Mouse (Mus musculus) ES-Bruce4 (cell line): Measurements from ENCODE around the gene Gm813. TPM values are rescaled to one million over a fixed set of nuclear protein-coding genes. Genes with fewer than 3 reads are reported as not detected.

Experiments used
- H3K27ac ChIP-seq: 2 replicates; pipeline ENCODE4 v1.5.1; 2012; ENCODE audit warnings: low read length, inconsistent platforms; ENCODE audit not compliant: insufficient read depth
- H3K27me3 ChIP-seq: 2 replicates; pipeline ENCODE4 v1.6.1; 2012; ENCODE audit warnings: mild to moderate bottlenecking, low read length, inconsistent platforms; ENCODE audit not compliant: control insufficient read depth, poor library complexity, insufficient read depth, severe bottlenecking
- H3K36me3 ChIP-seq: 2 replicates; pipeline ENCODE4 v1.6.1; 2012; ENCODE audit warnings: inconsistent platforms, mild to moderate bottlenecking, low read length, moderate library complexity; ENCODE audit not compliant: control insufficient read depth, poor library complexity, insufficient read depth, severe bottlenecking
- H3K4me1 ChIP-seq: one replicate; pipeline ENCODE4 v1.8.1; 2011; ENCODE audit warnings: low read length; ENCODE audit not compliant: control insufficient read depth, insufficient read depth
- H3K4me3 ChIP-seq: 2 replicates; pipeline ENCODE4 v1.5.1; 2011; ENCODE audit warnings: low read depth, mild to moderate bottlenecking, low read length
- H3K9ac ChIP-seq: 2 replicates; pipeline ENCODE4 v1.6.1; 2012; ENCODE audit warnings: low read depth, mild to moderate bottlenecking, inconsistent platforms; ENCODE audit not compliant: poor library complexity, severe bottlenecking
- H3K9me3 ChIP-seq: replicated peaks from 2 replicates; pipeline ENCODE4 v1.6.1; 2012; ENCODE audit warnings: mild to moderate bottlenecking, low read length, inconsistent platforms; ENCODE audit not compliant: control insufficient read depth, poor library complexity, insufficient read depth, severe bottlenecking
- CTCF ChIP-seq: IDR thresholded peaks from one replicate; pipeline ENCODE4 v1.8.1; 2011; ENCODE audit warnings: low read depth, low read length
- EP300 ChIP-seq: IDR thresholded peaks from 2 replicates; pipeline ENCODE4 v1.6.1; 2011; ENCODE audit warnings: low read depth, low read length; ENCODE audit not compliant: insufficient read depth
- POLR2A ChIP-seq: IDR thresholded peaks from one replicate; pipeline ENCODE4 v1.8.1; 2011; ENCODE audit warnings: low read length; ENCODE audit not compliant: insufficient read depth
- polyA plus RNA-seq: library from polyadenylated mRNA; stranded (reverse); fragments of >200 nt; gene quantifications from 2 replicates; pipeline ENCODE4 v1.2.4, GENCODE M21; 2011; ENCODE audit warnings: low read depth; ENCODE audit not compliant: missing spikeins, insufficient read depth, insufficient read length

The Gm813 gene
- polyA plus RNA-seq, 1 experiment = not detected

- TF ChIP-seq CTCF = no peak
- TF ChIP-seq EP300 = no peak
- no peak for TF ChIP-seq POLR2A
- no peaks in the 10 kb centered on the region for H3K27me3 ChIP-seq
- H3K9ac ChIP-seq = no peak overlapping the region
- no peak overlapping the region for H3K27ac ChIP-seq
- H3K4me3 ChIP-seq = no peak overlapping the region
- no peaks in the 10 kb centered on the region for H3K9me3 ChIP-seq
- H3K4me1 ChIP-seq = no peaks in the 10 kb centered on the region
- H3K36me3 ChIP-seq = no peaks in the 10 kb centered on the region
Observed at GRCm38 (mm10) chr16:58635866-58636265, 19.1 kb upstream of the Gm813 start.

- H3K27ac ChIP-seq = no peak overlapping the region
- no peaks in the 10 kb centered on the region for H3K4me1 ChIP-seq
- no peaks in the 10 kb centered on the region for H3K27me3 ChIP-seq
- H3K9me3 ChIP-seq = no peaks in the 10 kb centered on the region
- H3K4me3 ChIP-seq = no peak overlapping the region
- no peak for TF ChIP-seq POLR2A
- TF ChIP-seq CTCF = no peak
- no peak for TF ChIP-seq EP300
- no peak overlapping the region for H3K9ac ChIP-seq
- H3K36me3 ChIP-seq = no peaks in the 10 kb centered on the region
Observed at GRCm38 (mm10) chr16:58629736-58630135, 13.0 kb upstream of the Gm813 start.

- Histone ChIP-seq H3K27ac (no peak overlapping the region), H3K4me1 (no peaks in the 10 kb centered on the region), H3K27me3 (no peaks in the 10 kb centered on the region), H3K9ac (no peak overlapping the region), H3K4me3 (no peak overlapping the region), H3K9me3 (no peaks in the 10 kb centered on the region), H3K36me3 (no peaks in the 10 kb centered on the region)
- TF ChIP-seq CTCF = no peak
- no peak for TF ChIP-seq EP300
Observed at GRCm38 (mm10) chr16:58628968-58629367, 12.2 kb upstream of the Gm813 start.

GRCm38 (mm10) chr16:58628336-58628680 lies 11.5 kb upstream of the Gm813 start:
- Histone ChIP-seq H3K9me3 (no peaks in the 10 kb centered on the region), H3K27ac (no peak overlapping the region), H3K4me1 (no peaks in the 10 kb centered on the region), H3K27me3 (no peaks in the 10 kb centered on the region), H3K36me3 (no peaks in the 10 kb centered on the region), H3K4me3 (no peak overlapping the region), H3K9ac (no peak overlapping the region)
- TF ChIP-seq EP300 (no peak), POLR2A (no peak), CTCF (no peak)

GRCm38 (mm10) chr16:58627597-58628335 lies 11.0 kb upstream of the Gm813 start:
- Histone ChIP-seq H3K4me1 (no peaks in the 10 kb centered on the region), H3K27me3 (no peaks in the 10 kb centered on the region), H3K4me3 (no peak overlapping the region), H3K36me3 (no peaks in the 10 kb centered on the region), H3K9me3 (no peaks in the 10 kb centered on the region), H3K27ac (no peak overlapping the region), H3K9ac (no peak overlapping the region)
- TF ChIP-seq CTCF (no peak), EP300 (no peak), POLR2A (no peak)

- Histone ChIP-seq H3K27ac (no peak overlapping the region), H3K4me1 (no peaks in the 10 kb centered on the region), H3K9me3 (peaks cover 8% of the 10 kb centered on the region), H3K27me3 (no peaks in the 10 kb centered on the region), H3K9ac (no peak overlapping the region), H3K4me3 (no peak overlapping the region), H3K36me3 (no peaks in the 10 kb centered on the region)
- no peak for TF ChIP-seq POLR2A
- TF ChIP-seq EP300 = no peak
- TF ChIP-seq CTCF = no peak
Observed at GRCm38 (mm10) chr16:58623944-58624343, 7.2 kb upstream of the Gm813 start.
